Mouse (Mus musculus) G1E (cell line): ENCODE measurements around the gene 3110009E18Rik.

Experiments used
- CTCF ChIP-seq: IDR thresholded peaks from 2 replicates; pipeline ENCODE4 v1.5.1; 2012; ENCODE audit warnings: low read depth, low read length, inconsistent platforms, mixed read lengths
- GATA1 ChIP-seq: IDR thresholded peaks from 2 replicates; pipeline ENCODE4 v1.6.1; 2012; ENCODE audit warnings: borderline replicate concordance, low read length, inconsistent platforms, mixed read lengths
- GATA2 ChIP-seq: IDR thresholded peaks from 2 replicates; pipeline ENCODE4 v1.6.1; 2012; ENCODE audit warnings: low read depth, low read length, inconsistent platforms, borderline replicate concordance
- POLR2AphosphoS5 ChIP-seq: IDR thresholded peaks from 2 replicates; pipeline ENCODE4 v1.6.1; 2012; ENCODE audit warnings: low read depth, low read length, inconsistent platforms; ENCODE audit not compliant: insufficient replicate concordance
- TAL1 ChIP-seq: conservative IDR thresholded peaks from 2 replicates; pipeline ENCODE4 v1.6.1; 2012; ENCODE audit warnings: low read depth, low read length, inconsistent platforms, mixed read lengths

- TF ChIP-seq CTCF = no peak
- TF ChIP-seq GATA1 = no peak
- no peak for TF ChIP-seq TAL1
- no peak for TF ChIP-seq POLR2AphosphoS5
- no peak for TF ChIP-seq GATA2
Observed at GRCm38 (mm10) chr1:120170307-120170706, 49.3 kb downstream of the 3110009E18Rik start.
